ENCODE assay signal across 7 mouse cellular contexts in the genomic region with DNA sequence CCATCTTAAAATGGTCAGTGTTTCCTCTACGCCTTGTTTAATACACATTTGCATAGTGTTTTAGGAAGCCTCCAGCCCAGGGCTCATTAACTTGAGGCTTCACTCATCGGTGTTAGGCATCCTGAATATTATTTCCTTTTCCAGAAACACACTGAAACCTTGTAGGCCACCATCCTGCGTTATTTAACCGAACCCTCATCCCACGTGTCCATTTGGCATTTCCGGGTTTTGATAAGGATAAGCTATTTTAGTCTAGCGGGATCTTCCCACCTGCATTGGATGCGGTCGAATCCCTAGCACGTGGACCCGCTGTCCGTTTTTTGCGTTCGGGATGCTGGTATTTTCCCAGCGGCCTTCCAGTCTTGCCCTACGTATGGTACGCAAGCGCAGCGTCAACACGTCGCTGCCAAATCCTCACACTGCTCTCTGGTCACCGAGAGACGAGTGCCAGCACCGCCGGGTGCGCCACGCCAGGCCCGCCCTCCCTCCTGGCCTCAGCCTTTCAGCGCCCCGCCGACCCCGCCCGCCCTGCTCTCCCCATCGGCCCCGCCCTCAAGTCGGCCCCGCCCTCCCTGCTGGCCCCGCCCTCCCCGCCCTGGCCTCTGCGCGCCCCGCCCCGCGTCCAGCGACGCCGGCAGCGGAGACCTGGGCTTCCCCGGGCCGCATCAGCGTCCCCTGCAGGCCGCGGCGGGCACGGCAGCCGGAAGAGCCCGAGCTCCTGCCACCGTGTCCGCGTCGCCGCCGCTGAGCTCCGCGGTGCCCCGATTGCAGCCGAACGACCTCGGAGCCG. TPM values are rescaled to one million over a fixed set of nuclear protein-coding genes. Genes with fewer than 3 reads are reported as not detected.
DNase-seq lines count a peak whose midpoint lies in the region; ATAC-seq lines count a peak whose summit lies in the region.

A gene (plus strand): TSS at position 340 of the 790 bp plus-strand sequence.

- H3K4me2 ChIP-seq in midbrain, embryonic 13.5 days (replicated peaks), result peak within 1 kb of the TSS; percentile 69

- H3K27me3 ChIP-seq in embryonic facial prominence, embryonic 10.5 days (replicated peaks; ENCODE audit: low read depth, poor library complexity, severe bottlenecking), result no peaks in the 10 kb centered on the region
- H3K27me3 ChIP-seq in limb, embryonic 10.5 days (ENCODE audit: low read depth, poor library complexity, severe bottlenecking), result no peaks in the 10 kb centered on the region
- no peaks in the 10 kb centered on the region for H3K27me3 ChIP-seq in midbrain, embryonic 13.5 days

- peak within 1 kb of the TSS; percentile 98 for H3K9ac ChIP-seq in midbrain, embryonic 13.5 days (replicated peaks)

- peak; percentile 95 for ATAC-seq in midbrain, embryonic 13.5 days

- H3K4me3 ChIP-seq in embryonic facial prominence, embryonic 10.5 days, result peak within 1 kb of the TSS; percentile 98
- H3K4me3 ChIP-seq in limb, embryonic 10.5 days, result peak within 1 kb of the TSS; percentile 93
- peak within 1 kb of the TSS; percentile 93 for H3K4me3 ChIP-seq in midbrain, embryonic 13.5 days (replicated peaks)

- H3K4me1 ChIP-seq in embryonic facial prominence, embryonic 10.5 days, result peaks cover 63% of the 10 kb centered on the region
- peaks cover 48% of the 10 kb centered on the region for H3K4me1 ChIP-seq in limb, embryonic 10.5 days
- H3K4me1 ChIP-seq in midbrain, embryonic 13.5 days (replicated peaks), result peaks cover 55% of the 10 kb centered on the region

- WGBS in embryonic facial prominence, embryonic 10.5 days, result 2% methylated on average over 70 of the region's 70 CpGs
- 2% methylated on average over 67 of the region's 70 CpGs for WGBS in limb, embryonic 10.5 days
- 1% methylated on average over 50 of the region's 70 CpGs for WGBS in midbrain, embryonic 13.5 days

- peak within 1 kb of the TSS; percentile 99 for H3K27ac ChIP-seq in embryonic facial prominence, embryonic 10.5 days (replicated peaks)
- peak within 1 kb of the TSS; percentile 99 for H3K27ac ChIP-seq in limb, embryonic 10.5 days
- peak within 1 kb of the TSS; percentile 97 for H3K27ac ChIP-seq in midbrain, embryonic 13.5 days

- no peaks in the 10 kb centered on the region for H3K36me3 ChIP-seq in embryonic facial prominence, embryonic 10.5 days (replicated peaks)
- H3K36me3 ChIP-seq in limb, embryonic 10.5 days, result peaks cover 9% of the 10 kb centered on the region; the same call in 1 of the 2 replicates
- H3K36me3 ChIP-seq in midbrain, embryonic 13.5 days, result no peaks in the 10 kb centered on the region

- DNase-seq in adrenal gland, postnatal 10 days, result peak; percentile 97
- DNase-seq in embryonic facial prominence, embryonic 10.5 days (ENCODE audit: low spot score), result peak; percentile 99
- no peak for DNase-seq in gonadal fat pad, adult 2 months (ENCODE audit: low read depth)
- peak; percentile 96 for DNase-seq in kidney, adult 11 months
- peak; percentile 99 for DNase-seq in limb, embryonic 10.5 days (ENCODE audit: low spot score)
- DNase-seq in spleen, adult 12 weeks (ENCODE audit: low spot score), result peak; percentile 92

- no peaks in the 10 kb centered on the region for H3K9me3 ChIP-seq in embryonic facial prominence, embryonic 10.5 days
- no peaks in the 10 kb centered on the region for H3K9me3 ChIP-seq in limb, embryonic 10.5 days (replicated peaks)
- no peaks in the 10 kb centered on the region for H3K9me3 ChIP-seq in midbrain, embryonic 13.5 days

RNA-seq across cellular contexts. Expression of the gene that starts here (rescaled TPM):
- total RNA-seq in adrenal gland, postnatal 10 days (2021), result 10 to 100 TPM; 20.4 to 23.5 TPM
- 12.6 and 13.1 TPM in 2 replicates for polyA plus RNA-seq in embryonic facial prominence, embryonic 10.5 days (2016; fragmentation: Nextera tagmentation; extraction: Ambion mirVana)
- 10.8 and 14.0 TPM in 2 replicates for polyA plus RNA-seq in gonadal fat pad, adult 2 months (2012; rRNA removed)
- 12.2 and 13.2 TPM in 2 replicates for polyA plus RNA-seq in limb, embryonic 10.5 days (2016; fragmentation: Nextera tagmentation; extraction: Ambion mirVana)
- polyA plus RNA-seq in midbrain, embryonic 13.5 days (2015; fragmentation: Nextera tagmentation; extraction: Ambion mirVana), result 14.2 TPM in 2 replicates
